In genomic region chr6:55108358-55108757, GRCm38 (mm10) we compare ENCODE assay signal across 8 mouse cellular contexts. TPM values are rescaled to one million over a fixed set of nuclear protein-coding genes. Genes with fewer than 3 reads are reported as not detected.
DNase-seq lines count a peak whose midpoint lies in the region; ATAC-seq and TF ChIP-seq lines count a peak whose summit lies in the region.

No protein-coding gene starts in this region.

- no peaks in the 10 kb centered on the region for H3K36me3 ChIP-seq in heart, embryonic 12.5 days
- no peaks in the 10 kb centered on the region for H3K36me3 ChIP-seq in ES-E14 (ENCODE audit: control insufficient read depth, insufficient read depth, low read length, poor library complexity, severe bottlenecking)
- no peaks in the 10 kb centered on the region for H3K36me3 ChIP-seq in liver, embryonic 11.5 days (ENCODE audit: control insufficient read depth, insufficient read depth, low read length)

- no peaks in the 10 kb centered on the region for H3K9me3 ChIP-seq in heart, embryonic 12.5 days (replicated peaks)
- H3K9me3 ChIP-seq in ES-E14 (ENCODE audit: control insufficient read depth, insufficient read depth, low read depth, low read length): no peaks in the 10 kb centered on the region
- no peaks in the 10 kb centered on the region for H3K9me3 ChIP-seq in liver, embryonic 11.5 days (ENCODE audit: control insufficient read depth, low read length)

- intact Hi-C loops in heart, postnatal 14 days (cut with DNase I): no loop called here
- intact Hi-C loops in left cerebral cortex, postnatal 4 days (cut with DNase I): no loop called here

- H3K4me3 ChIP-seq in heart, embryonic 12.5 days: no peak overlapping the region
- no peak overlapping the region for H3K4me3 ChIP-seq in ES-E14 (ENCODE audit: insufficient read depth in 1 of 2, low read depth in 1 of 2, low read length in 2 of 2, poor library complexity in 1 of 2, severe bottlenecking in 1 of 2)
- no peak overlapping the region for H3K4me3 ChIP-seq in liver, embryonic 11.5 days (ENCODE audit: low read depth, low read length)

- no peak overlapping the region for H3K27ac ChIP-seq in heart, embryonic 12.5 days (ENCODE audit: poor library complexity, severe bottlenecking)
- H3K27ac ChIP-seq in ES-E14 (ENCODE audit: insufficient read depth, low read depth, low read length, poor library complexity, severe bottlenecking): no peak overlapping the region
- H3K27ac ChIP-seq in liver, embryonic 11.5 days (ENCODE audit: low read depth, low read length): no peak overlapping the region

- peak; percentile 29 to 60 for DNase-seq in heart, postnatal 14 days
- DNase-seq in ES-E14 (ENCODE audit: low read depth, low spot score): peak; percentile 51
- peak; percentile 55 for DNase-seq in embryo, embryonic 11.5 days (ENCODE audit: low read depth, low spot score)
- DNase-seq in liver, embryonic 11.5 days (ENCODE audit: low spot score): peak; percentile 48
- DNase-seq in left cerebral cortex, postnatal 4 days: no peak
- DNase-seq in cerebellum, postnatal 10 days: no peak
- no peak for DNase-seq in right cerebral cortex, adult 2 months (ENCODE audit: low spot score in 2 of 2)

- no peak for ATAC-seq in heart, embryonic 12.5 days (ENCODE audit: insufficient number of reproducible peaks, low FRiP score)
- ATAC-seq in liver, embryonic 11.5 days (replicated peaks; ENCODE audit: low FRiP score): no peak

- H3K27me3 ChIP-seq in heart, embryonic 12.5 days (replicated peaks): peaks cover 30% of the 10 kb centered on the region
- peaks cover 2% of the 10 kb centered on the region for H3K27me3 ChIP-seq in liver, embryonic 11.5 days (replicated peaks; ENCODE audit: control insufficient read depth, insufficient read depth, low read length)

- 10% methylated on average over 7 of the region's 7 CpGs for WGBS in heart, embryonic 12.5 days
- WGBS in liver, embryonic 11.5 days: 11% methylated on average over 7 of the region's 7 CpGs

- in situ Hi-C loops in ES-E14 (cut with MboI; ENCODE audit: low sequenced_read_pairs in 2 of 2, unreplicated experiment in 2 of 2): no loop called here

- no peak overlapping the region for H3K9ac ChIP-seq in heart, embryonic 12.5 days
- H3K9ac ChIP-seq in ES-E14 (ENCODE audit: insufficient read depth, low read depth, low read length, poor library complexity, severe bottlenecking): no peak overlapping the region
- no peak overlapping the region for H3K9ac ChIP-seq in liver, embryonic 11.5 days (ENCODE audit: low read depth, low read length)

- no peak overlapping the region for H3K4me2 ChIP-seq in heart, embryonic 12.5 days
- no peak overlapping the region for H3K4me2 ChIP-seq in liver, embryonic 11.5 days

- H3K4me1 ChIP-seq in heart, embryonic 12.5 days (replicated peaks): no peaks in the 10 kb centered on the region
- no peaks in the 10 kb centered on the region for H3K4me1 ChIP-seq in ES-E14 (ENCODE audit: control insufficient read depth in 2 of 2, insufficient read depth in 2 of 2, low read length in 2 of 2, poor library complexity in 1 of 2)
- H3K4me1 ChIP-seq in liver, embryonic 11.5 days (replicated peaks; ENCODE audit: control insufficient read depth, insufficient read depth, low read length): no peaks in the 10 kb centered on the region

TF ChIP-seq in ES-E14, 5 proteins besides CTCF, POLR2A, EP300 and RAD21:
- TF ChIP-seq HCFC1 (IDR thresholded peaks at IDR 0.05; ENCODE audit: borderline replicate concordance, insufficient read depth, low read length): 0 out of 2 replicates have a peak, but pooled peaks have one; percentile 28
- TF ChIP-seq ZC3H11A (IDR thresholded peaks at IDR 0.05; ENCODE audit: borderline replicate concordance, low read depth, low read length): no peak
- no peak for TF ChIP-seq ZNF384 (IDR thresholded peaks at IDR 0.05; ENCODE audit: low read depth, low read length)
- no peak for TF ChIP-seq MAFK (IDR thresholded peaks at IDR 0.05; ENCODE audit: insufficient read depth, low read depth, low read length)
- no peak for TF ChIP-seq CHD2 (IDR thresholded peaks at IDR 0.05; ENCODE audit: low read depth, low read length)

RNA-seq across cellular contexts. Expression of gene Crhr2, which starts 24.5 kb away (rescaled TPM):
- 10 to 100 TPM; 12.9 to 16.9 TPM for total RNA-seq in heart, postnatal 14 days (2021)
- 6.4 and 8.0 TPM in 2 replicates for polyA plus RNA-seq in heart, embryonic 12.5 days (2016; fragmentation: Nextera tagmentation; extraction: Ambion mirVana)
- 0.67 and 1.1 TPM in 2 replicates for total RNA-seq in ES-E14 (2012; rRNA removed)
- 0.95 and 1.0 TPM in 2 replicates for polyA plus RNA-seq in liver, embryonic 11.5 days (2014; fragmentation: Nextera tagmentation; extraction: Ambion mirVana)
- total RNA-seq in left cerebral cortex, postnatal 4 days (2021): 1 to 10 TPM; 1.3 to 1.7 TPM

Comparison
In these comparisons a context has a peak if more than half of its experiments do, and no peak if none do; other contexts are left out.
1. DNase-seq: peak in heart, postnatal 14 days (2 of 2), ES-E14 (single experiment), embryo, embryonic 11.5 days (single experiment) and liver, embryonic 11.5 days (single experiment); none in left cerebral cortex, postnatal 4 days (single experiment), cerebellum, postnatal 10 days (0 of 2) and right cerebral cortex, adult 2 months (0 of 2).